Comparison of ENCODE assay signal across 14 mouse cellular contexts in the genomic region with DNA sequence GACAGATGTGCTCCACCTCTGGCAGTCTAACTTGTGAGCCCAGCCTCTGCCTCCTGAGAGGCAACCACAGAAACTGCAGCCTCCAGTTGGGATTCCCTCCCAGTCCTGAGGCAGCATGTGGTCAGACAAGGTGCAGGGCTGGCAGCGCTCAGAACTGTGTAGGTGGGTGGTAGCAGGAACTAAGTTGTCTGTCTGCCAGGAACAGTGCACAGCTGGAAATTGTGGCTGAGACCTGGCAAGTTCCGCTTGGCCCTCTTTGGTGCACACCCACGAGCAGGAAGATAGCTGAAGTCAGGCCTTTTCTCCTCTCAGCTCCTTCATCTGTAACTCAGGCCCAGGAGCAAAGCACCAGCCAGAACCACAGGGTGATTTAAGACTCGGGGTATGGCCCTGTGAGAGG.
A peak's percentile ranks its signal among the peaks of the same experiment; 100 is the strongest.
DNase-seq lines count a peak whose midpoint lies in the region; ATAC-seq lines count a peak whose summit lies in the region.
"Had no signal": no experiment of that assay in that cellular context is flagged by ENCODE, and none has a peak within 500 bp of the region (broad histone marks: within the 10 kb centered on the region; RNA-seq: fewer than 3 reads in every experiment).

No protein-coding gene starts in this region.

- intact Hi-C loops in gastrocnemius, postnatal 14 days (cut with DNase I; ENCODE audit: low total_unique reads): no loop called here

- peak; percentile 3 for DNase-seq in gastrocnemius, adult 18-20 months (ENCODE audit: low spot score)
- DNase-seq in gastrocnemius, postnatal 14 days: no peak
- peak; percentile 21 for DNase-seq in lung, postnatal 36 days
- DNase-seq in lung, postnatal 4 days: no peak
- DNase-seq in thymus, postnatal 4 days: peak; percentile 38
- DNase-seq in kidney, adult 18-20 months: no peak
- no peak for DNase-seq in natural killer cell, adult 2 months (ENCODE audit: low spot score in 2 of 2)
- DNase-seq: adrenal gland, adult 2 months; B cell, adult 2 months; cerebellum, adult 2 months; lung, adult 2 months; retina, postnatal 1 day had no signal

- peak; percentile 65 for ATAC-seq in megakaryocyte, adult 5-6 weeks (ENCODE audit: poor library complexity, severe bottlenecking)
- ATAC-seq: inflammation-experienced regulatory T-cells, adult 6 months had no signal

Comparison
In these comparisons a context has a peak if more than half of its experiments do, and no peak if none do; other contexts are left out.
1. DNase-seq: peak in gastrocnemius, adult 18-20 months (single experiment), lung, postnatal 36 days (single experiment) and thymus, postnatal 4 days (single experiment); none in gastrocnemius, postnatal 14 days (single experiment), lung, postnatal 4 days (0 of 2), kidney, adult 18-20 months (single experiment) and natural killer cell, adult 2 months (0 of 2).